Mouse (Mus musculus): ENCODE results near the gene Ppp1r13l. TPM values are rescaled to one million over a fixed set of nuclear protein-coding genes. Genes with fewer than 3 reads are reported as not detected.
A peak's percentile ranks its signal among the peaks of the same experiment; 100 is the strongest.

Gene Ppp1r13l
- polyA plus RNA-seq, 1 experiment from 2014 or later: 2.3 TPM

DNA sequence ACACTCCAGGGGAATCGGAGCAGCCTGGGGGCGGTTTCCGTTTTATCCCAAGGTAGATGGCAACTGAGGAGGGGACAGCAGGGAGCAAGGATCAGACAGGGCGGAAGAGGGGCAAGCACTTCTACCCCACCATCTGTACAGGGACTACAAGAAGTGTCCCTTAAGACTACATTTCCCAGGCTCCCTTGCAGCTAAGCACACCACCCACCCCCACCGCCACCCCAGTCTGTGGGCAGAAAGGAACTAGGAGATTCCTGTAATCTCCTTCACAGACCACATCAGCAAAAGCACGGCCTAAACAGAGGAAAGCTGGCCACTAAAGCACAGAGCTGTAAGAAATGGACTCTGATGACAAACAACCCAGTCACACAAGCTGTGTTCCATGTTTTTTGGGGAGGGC lies 66.8 kb downstream of the Ppp1r13l start:
- H3K27me3 ChIP-seq: peaks cover 10% of the 10 kb centered on the region
- peaks cover 68% of the 10 kb centered on the region for H3K36me3 ChIP-seq
- no peak overlapping the region for H3K4me3 ChIP-seq (replicated peaks)
- H3K9ac ChIP-seq (replicated peaks): no peak overlapping the region
- H3K4me1 ChIP-seq (replicated peaks): no peaks in the 10 kb centered on the region
- no peak for ATAC-seq
- H3K4me2 ChIP-seq (replicated peaks): no peak overlapping the region
- no peaks in the 10 kb centered on the region for H3K9me3 ChIP-seq
- no peak overlapping the region for H3K27ac ChIP-seq
- WGBS: 76% methylated on average over 6 of the region's 6 CpGs

DNA sequence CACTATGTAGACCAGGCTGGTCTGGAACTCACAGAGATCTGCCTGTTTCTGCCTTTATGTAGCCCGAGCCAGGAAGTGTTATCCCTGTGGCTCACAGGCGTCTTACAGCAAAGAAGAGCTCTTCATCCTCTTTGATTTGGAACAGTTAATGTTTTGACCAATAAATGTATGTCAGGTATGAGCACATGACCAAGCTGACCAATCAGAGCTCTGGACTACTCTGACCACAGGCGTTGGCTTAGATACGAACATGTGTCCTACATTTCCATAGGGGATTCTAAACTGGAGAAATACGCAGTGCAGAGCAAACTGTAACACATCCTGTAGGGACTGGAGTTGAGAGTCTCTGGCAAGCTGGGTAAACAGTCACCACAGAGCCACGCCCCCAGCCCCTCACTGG lies 67.3 kb downstream of the Ppp1r13l start:
- 90% methylated on average over 6 of the region's 6 CpGs for WGBS
- Histone ChIP-seq H3K9me3 (no peaks in the 10 kb centered on the region), H3K4me3 (replicated peaks) (no peak overlapping the region), H3K9ac (replicated peaks) (no peak overlapping the region), H3K27me3 (peaks cover 6% of the 10 kb centered on the region), H3K4me1 (replicated peaks) (no peaks in the 10 kb centered on the region), H3K36me3 (peaks cover 73% of the 10 kb centered on the region), H3K4me2 (replicated peaks) (no peak overlapping the region), H3K27ac (no peak overlapping the region)
- ATAC-seq: no peak

MicroRNA genes within 50 kb of the gene (microRNA counts, 519-probe panel; counts per million panel counts)
- 110 counts per million, percentile 56 among the panel's probes with 10 or more counts for microRNA mmu-miR-343

Small RNAs within 50 kb of the gene (microRNA-seq; reads per million reads assigned to microRNA genes)
- not detected for gene Mir343

Other genes with a start within 250 kb of the Ppp1r13l start
- gene Gm4969, start 241.4 kb upstream of the Ppp1r13l start, polyA plus RNA-seq (2015; fragmentation: Nextera tagmentation; extraction: Ambion mirVana): 1.6 and 1.9 TPM in 2 replicates
- gene Fbxo46, start 239.9 kb upstream of the Ppp1r13l start, polyA plus RNA-seq (2015; fragmentation: Nextera tagmentation; extraction: Ambion mirVana): 19.6 and 20.6 TPM in 2 replicates
- gene Qpctl, start 210.5 kb upstream of the Ppp1r13l start, polyA plus RNA-seq (2015; fragmentation: Nextera tagmentation; extraction: Ambion mirVana): 22.5 and 23.9 TPM in 2 replicates
- 124 and 126 TPM in 2 replicates for gene Snrpd2, start 210.0 kb upstream of the Ppp1r13l start, polyA plus RNA-seq (2015; fragmentation: Nextera tagmentation; extraction: Ambion mirVana)
- gene Gipr, start 193.6 kb upstream of the Ppp1r13l start, polyA plus RNA-seq (2015; fragmentation: Nextera tagmentation; extraction: Ambion mirVana): 2.6 and 3.4 TPM in 2 replicates
- gene Eml2, start 183.3 kb upstream of the Ppp1r13l start, polyA plus RNA-seq (2015; fragmentation: Nextera tagmentation; extraction: Ambion mirVana): 6.3 and 10.0 TPM in 2 replicates
- 1.8 and 1.9 TPM in 2 replicates for gene Gpr4, start 147.2 kb upstream of the Ppp1r13l start, polyA plus RNA-seq (2015; fragmentation: Nextera tagmentation; extraction: Ambion mirVana)
- gene Opa3, start 131.4 kb upstream of the Ppp1r13l start, polyA plus RNA-seq (2015; fragmentation: Nextera tagmentation; extraction: Ambion mirVana): 39.4 and 40.5 TPM in 2 replicates
- gene Vasp, start 87.9 kb upstream of the Ppp1r13l start, polyA plus RNA-seq (2015; fragmentation: Nextera tagmentation; extraction: Ambion mirVana): 28.6 and 38.0 TPM in 2 replicates
- gene Ppm1n, start 79.7 kb upstream of the Ppp1r13l start, polyA plus RNA-seq (2015; fragmentation: Nextera tagmentation; extraction: Ambion mirVana): 0.34 and 0.88 TPM in 2 replicates
- 97.4 and 102 TPM in 2 replicates for gene Rtn2, start 77.1 kb upstream of the Ppp1r13l start, polyA plus RNA-seq (2015; fragmentation: Nextera tagmentation; extraction: Ambion mirVana)
- not detected in 2 replicates for gene Fosb, start 49.7 kb upstream of the Ppp1r13l start, polyA plus RNA-seq (2015; fragmentation: Nextera tagmentation; extraction: Ambion mirVana)
- 84.1 and 91.9 TPM in 2 replicates for gene Ercc1, start 15.0 kb upstream of the Ppp1r13l start, polyA plus RNA-seq (2015; fragmentation: Nextera tagmentation; extraction: Ambion mirVana)
- 19.6 and 20.4 TPM in 2 replicates for gene Cd3eap, start 266 bp upstream of the Ppp1r13l start, polyA plus RNA-seq (2015; fragmentation: Nextera tagmentation; extraction: Ambion mirVana)
- 27.6 and 28.9 TPM in 2 replicates for gene Ercc2, start 22.3 kb downstream of the Ppp1r13l start, polyA plus RNA-seq (2015; fragmentation: Nextera tagmentation; extraction: Ambion mirVana)
- gene Klc3, start 44.4 kb downstream of the Ppp1r13l start, polyA plus RNA-seq (2015; fragmentation: Nextera tagmentation; extraction: Ambion mirVana): 1.1 and 1.2 TPM in 2 replicates
- gene Ckm, start 45.0 kb downstream of the Ppp1r13l start, polyA plus RNA-seq (2015; fragmentation: Nextera tagmentation; extraction: Ambion mirVana): 0.07 TPM in 1 of 2 replicates, not detected in the other
- gene Mark4, start 99.1 kb downstream of the Ppp1r13l start, polyA plus RNA-seq (2015; fragmentation: Nextera tagmentation; extraction: Ambion mirVana): 13.9 and 16.3 TPM in 2 replicates
- gene Exoc3l2, start 103.6 kb downstream of the Ppp1r13l start, polyA plus RNA-seq (2015; fragmentation: Nextera tagmentation; extraction: Ambion mirVana): 0.24 and 0.32 TPM in 2 replicates
- gene Bloc1s3, start 148.6 kb downstream of the Ppp1r13l start, polyA plus RNA-seq (2015; fragmentation: Nextera tagmentation; extraction: Ambion mirVana): 2.9 and 4.5 TPM in 2 replicates
- gene Trappc6a, start 148.6 kb downstream of the Ppp1r13l start, polyA plus RNA-seq (2015; fragmentation: Nextera tagmentation; extraction: Ambion mirVana): 36.6 and 43.3 TPM in 2 replicates
- gene Nkpd1, start 158.1 kb downstream of the Ppp1r13l start, polyA plus RNA-seq (2015; fragmentation: Nextera tagmentation; extraction: Ambion mirVana): 0.08 and 0.11 TPM in 2 replicates
- gene Ppp1r37, start 203.3 kb downstream of the Ppp1r13l start, polyA plus RNA-seq (2015; fragmentation: Nextera tagmentation; extraction: Ambion mirVana): 25.7 and 37.0 TPM in 2 replicates
- 0.26 and 0.31 TPM in 2 replicates for gene Zfp296, start 217.5 kb downstream of the Ppp1r13l start, polyA plus RNA-seq (2015; fragmentation: Nextera tagmentation; extraction: Ambion mirVana)
- gene Gemin7, start 217.8 kb downstream of the Ppp1r13l start, polyA plus RNA-seq (2015; fragmentation: Nextera tagmentation; extraction: Ambion mirVana): 134 and 138 TPM in 2 replicates
- 54.0 and 65.0 TPM in 2 replicates for gene Clasrp, start 244.7 kb downstream of the Ppp1r13l start, polyA plus RNA-seq (2015; fragmentation: Nextera tagmentation; extraction: Ambion mirVana)

Measured in midbrain, embryonic 13.5 days (tissue).